Mouse (Mus musculus): ENCODE results near the gene Taf3.
A peak's percentile ranks its signal among the peaks of the same experiment; 100 is the strongest.

Taf3 gene

GRCm38 (mm10) chr2:10010263-10010909 lies 38.0 kb downstream of the Taf3 start:
- DNase-seq (ENCODE audit: low read depth, low spot score), result peak; percentile 60

GRCm38 (mm10) chr2:10009671-10010254 lies 38.6 kb downstream of the Taf3 start:
- DNase-seq (ENCODE audit: low read depth, low spot score), result no peak

GRCm38 (mm10) chr2:10008593-10008992 lies 39.8 kb downstream of the Taf3 start:
- no peak for DNase-seq (ENCODE audit: low read depth, low spot score)

- no peak for DNase-seq (ENCODE audit: low read depth, low spot score)
These were observed 43.3 kb downstream of the Taf3 start for GRCm38 (mm10) chr2:10004960-10005621.

GRCm38 (mm10) chr2:10003358-10003757 lies 45.0 kb downstream of the Taf3 start:
- no peak for DNase-seq (ENCODE audit: low read depth, low spot score)

- DNase-seq (ENCODE audit: low read depth, low spot score), result no peak
These were observed 46.8 kb downstream of the Taf3 start for GRCm38 (mm10) chr2:10001591-10001990.

GRCm38 (mm10) chr2:9997535-9997934 lies 50.9 kb downstream of the Taf3 start:
- DNase-seq (ENCODE audit: low read depth, low spot score), result no peak

- DNase-seq (ENCODE audit: low read depth, low spot score), result no peak
These were observed 52.3 kb downstream of the Taf3 start for GRCm38 (mm10) chr2:9996111-9996510.

GRCm38 (mm10) chr2:9990690-9991229 lies 57.6 kb downstream of the Taf3 start:
- no peak for DNase-seq (ENCODE audit: low read depth, low spot score)

- no peak for DNase-seq (ENCODE audit: low read depth, low spot score)
These were observed 58.5 kb downstream of the Taf3 start for GRCm38 (mm10) chr2:9989649-9990547.

- DNase-seq (ENCODE audit: low read depth, low spot score), result no peak
These were observed 60.1 kb downstream of the Taf3 start for GRCm38 (mm10) chr2:9988290-9988689.

GRCm38 (mm10) chr2:9985979-9986447 lies 62.4 kb downstream of the Taf3 start:
- DNase-seq (ENCODE audit: low read depth, low spot score), result peak; percentile 61

- no peak for DNase-seq (ENCODE audit: low read depth, low spot score)
These were observed 66.0 kb downstream of the Taf3 start for GRCm38 (mm10) chr2:9982446-9982845.

GRCm38 (mm10) chr2:9971927-9972326 lies 76.5 kb downstream of the Taf3 start:
- DNase-seq (ENCODE audit: low read depth, low spot score), result no peak

GRCm38 (mm10) chr2:9970579-9970978 lies 77.8 kb downstream of the Taf3 start:
- no peak for DNase-seq (ENCODE audit: low read depth, low spot score)

GRCm38 (mm10) chr2:9970178-9970577 lies 78.2 kb downstream of the Taf3 start:
- no peak for DNase-seq (ENCODE audit: low read depth, low spot score)

- DNase-seq (ENCODE audit: low read depth, low spot score), result no peak
These were observed 78.7 kb downstream of the Taf3 start for GRCm38 (mm10) chr2:9969734-9970133.

- no peak for DNase-seq (ENCODE audit: low read depth, low spot score)
These were observed 81.8 kb downstream of the Taf3 start for GRCm38 (mm10) chr2:9966634-9967033.

- DNase-seq (ENCODE audit: low read depth, low spot score), result no peak
These were observed 82.8 kb downstream of the Taf3 start for GRCm38 (mm10) chr2:9965608-9966007.

GRCm38 (mm10) chr2:9962871-9963270 lies 85.5 kb downstream of the Taf3 start:
- no peak for DNase-seq (ENCODE audit: low read depth, low spot score)

- DNase-seq (ENCODE audit: low read depth, low spot score), result no peak
These were observed 86.7 kb downstream of the Taf3 start for GRCm38 (mm10) chr2:9961708-9962107.

GRCm38 (mm10) chr2:9958011-9958410 lies 90.4 kb downstream of the Taf3 start:
- DNase-seq (ENCODE audit: low read depth, low spot score), result no peak
